In genomic region chr7:34690111-34690510, GRCm38 (mm10) we compare ENCODE assay signal across 22 mouse cellular contexts. TPM values are rescaled to one million over a fixed set of nuclear protein-coding genes. Genes with fewer than 3 reads are reported as not detected.
A peak's percentile ranks its signal among the peaks of the same experiment; 100 is the strongest.
DNase-seq lines count a peak whose midpoint lies in the region; ATAC-seq lines count a peak whose summit lies in the region.
"Had no signal": no experiment of that assay in that cellular context is flagged by ENCODE, and none has a peak within 500 bp of the region (broad histone marks: within the 10 kb centered on the region; RNA-seq: fewer than 3 reads in every experiment).

No protein-coding gene starts in this region.

- H3K27ac ChIP-seq in hindbrain, embryonic 13.5 days: peak overlapping the region; percentile 70
- H3K27ac ChIP-seq in midbrain, embryonic 15.5 days: peak overlapping the region; percentile 57
- H3K27ac ChIP-seq: embryonic facial prominence, embryonic 12.5 days; gastrocnemius, adult 2 months had no signal

- peaks cover 66% of the 10 kb centered on the region for H3K4me1 ChIP-seq in hindbrain, embryonic 13.5 days (replicated peaks)
- H3K4me1 ChIP-seq in midbrain, embryonic 15.5 days: peaks cover 34% of the 10 kb centered on the region

- H3K9ac ChIP-seq in hindbrain, embryonic 13.5 days: peak overlapping the region; percentile 51; the same call in 1 of the 2 replicates
- no peak overlapping the region for H3K9ac ChIP-seq in midbrain, embryonic 15.5 days
- H3K9ac ChIP-seq: embryonic facial prominence, embryonic 12.5 days had no signal

- no peak for ATAC-seq in hindbrain, embryonic 13.5 days (ENCODE audit: low FRiP score)
- ATAC-seq in midbrain, embryonic 15.5 days (replicated peaks): peak; percentile 25; the same call in 1 of the 2 replicates
- ATAC-seq: lung, postnatal 0 days; Patski had no signal

- no peak overlapping the region for H3K4me2 ChIP-seq in hindbrain, embryonic 13.5 days
- no peak overlapping the region for H3K4me2 ChIP-seq in midbrain, embryonic 15.5 days
- H3K4me2 ChIP-seq: embryonic facial prominence, embryonic 12.5 days; heart, embryonic 11.5 days had no signal

- no peak overlapping the region for H3K4me3 ChIP-seq in hindbrain, embryonic 13.5 days
- no peak overlapping the region for H3K4me3 ChIP-seq in midbrain, embryonic 15.5 days
- H3K4me3 ChIP-seq: embryonic facial prominence, embryonic 12.5 days; gastrocnemius, adult 2 months had no signal

- 27% methylated on average over 13 of the region's 13 CpGs for WGBS in hindbrain, embryonic 13.5 days
- 33% methylated on average over 13 of the region's 13 CpGs for WGBS in midbrain, embryonic 15.5 days

- H3K36me3 ChIP-seq in hindbrain, embryonic 13.5 days: no peaks in the 10 kb centered on the region
- no peaks in the 10 kb centered on the region for H3K36me3 ChIP-seq in midbrain, embryonic 15.5 days (replicated peaks)
- H3K36me3 ChIP-seq: embryonic facial prominence, embryonic 12.5 days had no signal

- no peaks in the 10 kb centered on the region for H3K27me3 ChIP-seq in hindbrain, embryonic 13.5 days
- H3K27me3 ChIP-seq in midbrain, embryonic 15.5 days (replicated peaks): no peaks in the 10 kb centered on the region
- H3K27me3 ChIP-seq: embryonic facial prominence, embryonic 12.5 days; Patski had no signal

- no peaks in the 10 kb centered on the region for H3K9me3 ChIP-seq in hindbrain, embryonic 13.5 days
- H3K9me3 ChIP-seq in midbrain, embryonic 15.5 days: no peaks in the 10 kb centered on the region
- H3K9me3 ChIP-seq: embryonic facial prominence, embryonic 12.5 days had no signal

- DNase-seq in embryo, embryonic 10 days (ENCODE audit: low spot score): peak; percentile 49
- DNase-seq in embryo, embryonic 9.5 days (ENCODE audit: extremely low spot score): no peak
- DNase-seq in embryo, embryonic 10.5 days (ENCODE audit: low spot score): peak; percentile 44
- no peak for DNase-seq in spleen, adult 18-20 months
- no peak for DNase-seq in adipocyte (ENCODE audit: low spot score)
- DNase-seq in ovary, postnatal 10 days (ENCODE audit: low spot score): no peak
- DNase-seq: adrenal gland, postnatal 14 days; cerebellum, adult 11 months; cerebellum, postnatal 10 days; gastrocnemius, adult 2 months; heart, postnatal 10 days; kidney, adult 11 months; left cerebral cortex, postnatal 4 days; liver; right cerebral cortex, adult 18-20 months; thymus, postnatal 4 days had no signal

RNA-seq across cellular contexts. Expression of gene Kctd15, which starts 33.6 kb away (rescaled TPM):
- 33.7 and 36.0 TPM in 2 replicates for polyA plus RNA-seq in hindbrain, embryonic 13.5 days (2015; fragmentation: Nextera tagmentation; extraction: Ambion mirVana)
- polyA plus RNA-seq in midbrain, embryonic 15.5 days (2015; fragmentation: Nextera tagmentation; extraction: Ambion mirVana): 29.1 and 31.7 TPM in 2 replicates

Comparison
In these comparisons a context has a peak if more than half of its experiments do, and no peak if none do; other contexts are left out.
1. DNase-seq: peak in embryo, embryonic 10 days (single experiment) and embryo, embryonic 10.5 days (single experiment); none in embryo, embryonic 9.5 days (single experiment), spleen, adult 18-20 months (0 of 2), adipocyte (single experiment) and ovary, postnatal 10 days (single experiment).